Mouse (Mus musculus) MN1 (cell line): ENCODE measurements around the gene Dpp6.

Source experiments
- DNase-seq: peaks from one replicate; pipeline ENCODE4 v3.0.0-alpha.2; 2016; ENCODE audit warnings: low spot score

The Dpp6 gene

DNA sequence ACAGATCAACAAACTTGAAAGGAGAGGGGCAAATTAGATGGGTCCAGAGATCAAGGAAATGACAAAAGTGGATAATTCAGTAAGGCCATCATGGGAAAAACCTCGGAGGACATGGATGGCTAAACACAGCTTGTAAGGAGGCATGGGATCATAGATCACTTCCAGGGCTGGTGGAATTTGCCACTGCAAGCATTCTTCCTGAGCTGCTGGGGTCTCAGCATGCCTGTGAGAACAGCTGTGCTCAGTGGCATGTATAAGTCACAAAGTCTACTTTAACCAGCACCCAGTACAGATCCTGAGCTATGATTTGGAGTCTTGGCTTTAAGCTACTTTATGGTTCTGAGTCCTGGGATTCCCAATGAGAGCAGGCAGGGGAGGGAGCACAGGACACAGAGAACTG lies 246.9 kb downstream of the Dpp6 start:
- DNase-seq, result no peak

DNA sequence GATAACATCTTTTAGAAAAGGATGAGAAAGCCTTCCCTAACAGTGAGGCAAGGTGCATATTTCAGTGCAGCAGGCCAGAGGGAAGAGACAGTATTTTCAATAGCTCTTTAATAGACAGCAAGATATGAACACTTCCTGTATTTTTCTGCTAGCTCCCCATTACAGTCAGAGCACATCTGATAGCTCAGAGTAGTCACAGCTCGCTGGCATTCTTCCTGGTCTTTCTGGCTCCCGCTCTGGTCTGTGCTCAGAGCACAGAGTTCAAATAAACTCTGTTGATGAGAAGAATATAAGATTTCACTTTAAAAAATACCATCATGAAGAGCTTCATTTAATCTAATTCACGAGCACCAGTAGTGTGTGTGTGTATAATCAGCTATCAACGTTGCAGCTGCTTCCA lies 249.8 kb downstream of the Dpp6 start:
- DNase-seq, result no peak

DNA sequence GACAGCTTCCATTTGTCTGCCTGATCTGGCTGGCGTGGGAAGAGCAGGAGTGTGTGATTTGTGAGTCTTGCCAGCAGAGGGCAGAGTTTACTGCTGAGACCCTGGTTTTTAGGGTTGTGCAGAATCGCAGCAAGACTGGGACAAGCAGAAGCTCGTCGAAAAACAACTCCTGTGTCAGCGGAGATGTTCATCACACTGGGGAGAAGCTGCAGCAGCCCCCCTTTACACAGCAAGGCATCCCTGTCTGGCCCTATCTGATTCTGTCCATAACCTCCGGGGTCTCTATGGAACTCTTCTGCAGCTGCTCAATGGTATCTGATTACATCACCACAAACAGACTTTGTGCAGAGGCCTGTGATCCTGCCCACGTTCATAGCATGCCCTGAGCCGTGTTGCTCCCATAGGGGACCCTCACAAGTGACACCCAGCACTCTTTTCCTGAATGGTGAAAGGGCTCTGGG lies 258.2 kb downstream of the Dpp6 start:
- DNase-seq, result no peak

DNA sequence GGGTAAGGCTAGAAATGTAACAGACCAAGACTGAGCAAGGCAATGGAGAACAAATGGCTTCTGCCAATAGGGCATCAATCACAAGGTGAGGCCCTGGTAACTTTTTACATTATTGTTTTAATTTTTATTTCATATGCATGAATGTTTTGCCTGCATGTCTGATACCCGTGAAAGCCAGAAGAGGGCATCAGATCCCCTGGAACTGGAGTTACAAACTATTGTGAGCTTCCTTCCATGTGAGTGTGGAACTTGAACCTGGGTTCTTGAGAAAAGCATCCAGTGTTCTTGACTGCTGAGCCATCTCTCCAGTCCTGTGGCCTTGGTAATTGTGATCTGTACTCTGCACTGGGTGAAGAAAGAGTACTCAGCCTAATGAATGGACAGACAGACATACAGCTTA lies 259.0 kb downstream of the Dpp6 start:
- no peak for DNase-seq

DNA sequence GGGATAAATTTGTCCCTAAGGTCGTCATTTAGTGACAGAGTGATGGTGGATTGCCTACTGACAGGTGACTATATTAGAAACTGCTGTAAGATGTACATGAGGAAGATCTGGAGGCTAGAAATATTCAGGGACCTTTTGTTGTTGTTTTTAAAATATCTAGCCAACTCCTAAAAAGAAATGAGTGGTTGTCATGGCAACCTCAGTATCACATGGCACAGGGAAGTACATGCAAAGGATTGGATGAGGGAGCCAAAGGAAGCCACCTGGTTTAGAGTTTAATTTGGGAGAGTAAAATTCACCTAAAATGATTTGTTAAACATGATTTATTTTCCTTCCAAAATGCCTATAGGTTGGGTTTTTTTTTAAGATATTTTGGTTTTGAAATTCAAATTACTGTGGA lies 260.8 kb downstream of the Dpp6 start:
- DNase-seq, result no peak

DNA sequence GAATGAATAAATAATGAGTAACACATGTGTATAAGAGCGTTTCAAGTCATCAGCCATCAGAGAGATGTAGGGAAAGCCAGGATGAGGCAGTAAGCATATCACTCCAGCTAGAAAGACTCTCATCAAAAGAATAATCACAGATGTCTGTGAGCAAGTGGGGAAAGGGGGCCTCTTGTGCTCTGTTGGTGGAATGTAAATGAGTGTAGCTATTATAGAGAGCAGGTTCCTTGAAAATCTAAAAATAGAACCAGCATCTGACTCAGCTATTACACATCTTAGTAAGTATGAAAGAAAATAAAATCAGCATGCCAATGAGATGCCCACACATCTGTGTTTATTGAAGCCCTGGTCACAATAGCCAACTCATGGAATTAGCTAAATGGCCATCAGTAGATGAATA lies 264.3 kb downstream of the Dpp6 start:
- no peak for DNase-seq

DNA sequence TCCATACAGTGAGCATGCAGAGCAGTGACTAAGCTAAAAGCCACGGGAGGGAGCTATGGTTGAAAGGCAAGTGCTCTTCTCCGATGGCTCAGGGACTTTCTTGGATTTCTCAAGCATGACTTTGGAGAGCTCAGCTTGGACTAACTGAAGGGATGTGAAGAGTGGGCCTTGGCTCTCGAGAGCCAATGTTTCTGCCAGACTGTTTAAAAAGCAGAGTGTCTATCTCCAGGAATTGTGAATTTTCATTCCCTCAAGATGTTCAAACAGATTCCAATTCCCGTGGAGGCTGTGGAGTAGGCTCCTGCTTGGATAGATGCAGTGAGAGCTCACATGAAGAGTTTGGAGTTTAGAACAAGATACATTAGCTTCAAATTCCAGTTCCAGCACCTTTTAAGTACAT lies 266.8 kb downstream of the Dpp6 start:
- no peak for DNase-seq

DNA sequence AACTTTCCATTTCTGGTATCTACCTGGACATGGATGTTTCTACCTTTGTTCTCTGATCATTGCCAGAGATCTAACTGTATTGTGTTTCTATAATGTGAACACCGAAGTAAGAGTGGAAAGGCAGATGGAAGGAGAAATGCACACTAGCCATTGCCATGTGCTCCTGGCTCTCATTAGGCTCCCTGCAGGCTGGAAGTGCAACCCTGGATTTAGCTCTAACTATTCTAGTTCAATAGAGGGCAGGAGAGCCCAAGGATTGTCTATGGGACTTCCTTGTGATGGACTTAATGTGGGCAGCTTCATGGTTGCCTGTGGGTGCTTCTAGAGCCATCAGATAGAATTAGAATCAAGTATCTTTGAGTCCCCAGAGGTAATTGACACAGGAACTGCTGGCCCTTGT lies 291.2 kb downstream of the Dpp6 start:
- DNase-seq, result no peak

DNA sequence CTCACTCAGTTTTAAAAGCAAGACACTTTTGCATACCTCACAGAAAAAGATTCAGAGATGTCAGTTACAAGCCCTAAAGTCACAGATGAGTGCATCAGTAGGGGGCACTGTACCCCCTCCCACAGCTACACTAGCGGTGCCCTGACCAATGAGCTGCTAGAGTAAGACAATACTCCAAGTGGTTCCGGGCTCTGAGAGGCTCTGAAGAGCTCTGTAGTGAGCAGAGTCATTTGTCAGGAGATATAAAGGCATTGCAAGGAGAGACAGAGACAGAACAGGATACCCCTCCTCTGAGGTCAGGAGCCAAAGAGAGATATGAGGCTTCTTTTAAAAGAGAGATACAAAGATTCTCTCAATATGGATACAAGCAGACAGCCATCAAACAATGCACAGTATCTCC lies 305.5 kb downstream of the Dpp6 start:
- no peak for DNase-seq

DNA sequence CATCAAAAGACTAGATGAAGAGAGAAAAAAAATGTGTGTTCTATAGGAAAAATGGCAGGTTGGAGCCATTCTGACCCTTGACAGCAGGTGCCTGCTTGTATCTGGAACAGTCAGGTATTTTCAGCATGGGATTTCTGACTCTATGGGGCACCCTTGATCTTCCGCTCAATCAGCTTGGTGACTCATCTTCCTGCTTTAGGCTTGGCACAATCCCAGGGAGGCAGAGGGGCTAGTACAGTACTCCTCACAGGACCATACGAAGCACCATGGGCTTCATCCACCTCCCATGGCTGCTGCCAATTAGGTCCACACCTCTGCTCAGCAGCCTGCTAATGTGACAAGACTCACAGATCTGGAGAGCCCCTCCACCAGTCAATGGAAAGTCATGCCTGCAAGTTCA lies 305.9 kb downstream of the Dpp6 start:
- DNase-seq, result no peak

DNA sequence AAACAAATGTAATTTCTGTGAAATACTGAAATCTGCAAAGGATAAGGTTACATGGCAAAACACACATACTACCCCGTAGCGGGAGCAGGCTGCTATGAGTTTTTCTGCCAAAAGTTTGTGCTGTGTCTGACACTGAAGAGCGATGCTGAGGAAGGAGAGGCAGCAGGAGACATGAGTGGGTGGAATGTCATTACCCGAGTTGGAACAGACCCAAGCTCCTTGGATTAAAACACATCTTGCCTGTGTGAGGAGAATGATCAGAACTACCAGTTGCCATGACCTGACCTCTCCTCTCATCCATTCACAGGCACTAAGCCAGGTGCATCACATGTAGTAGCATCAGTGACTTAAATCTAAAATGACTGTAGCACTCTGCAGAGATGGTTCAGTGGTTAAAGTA lies 309.0 kb downstream of the Dpp6 start:
- no peak for DNase-seq

DNA sequence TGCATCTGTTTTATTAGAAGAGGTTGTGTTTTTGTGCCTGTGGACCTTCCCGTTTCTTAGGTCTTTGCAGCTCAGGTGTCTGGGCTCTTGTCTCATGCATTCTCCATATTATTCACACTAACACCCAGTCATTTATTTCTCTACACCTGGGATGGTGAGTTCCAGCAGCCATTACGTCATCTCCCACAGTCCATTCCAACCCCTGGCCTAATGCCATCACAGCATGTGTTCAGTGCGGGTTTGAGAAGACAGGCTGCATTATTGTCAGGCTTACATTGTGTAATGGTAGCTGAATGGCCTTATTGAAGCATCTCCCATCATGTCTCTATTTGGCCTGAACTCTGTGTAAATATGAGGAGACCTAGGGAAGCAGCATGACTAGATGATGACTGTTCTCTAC lies 316.2 kb downstream of the Dpp6 start:
- DNase-seq, result no peak

DNA sequence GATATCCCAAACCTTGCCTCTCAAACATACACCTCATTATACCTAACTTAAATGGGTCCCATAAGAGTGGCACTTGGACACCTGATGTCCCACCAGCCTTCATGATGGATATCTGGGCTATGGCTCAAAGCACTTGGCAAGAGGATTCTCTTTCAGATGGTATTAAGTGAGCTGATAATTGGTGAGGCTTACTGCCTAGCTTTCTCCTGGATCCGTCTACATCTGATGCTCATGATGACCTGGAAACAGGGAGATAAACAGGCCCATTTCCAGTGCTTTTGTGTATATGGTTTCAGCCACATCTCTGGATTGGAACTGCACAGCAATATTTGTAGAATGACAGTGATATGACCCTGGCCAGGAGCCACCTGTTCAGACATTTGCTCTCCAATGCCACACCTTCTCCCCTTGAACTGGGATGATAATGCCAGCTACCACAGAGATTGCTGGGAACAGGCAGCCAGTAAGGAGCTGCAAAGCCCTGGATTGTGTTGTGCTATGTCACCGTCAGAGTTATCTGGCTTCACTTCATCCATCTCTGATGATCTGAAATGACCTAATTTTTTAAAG lies 317.5 kb downstream of the Dpp6 start:
- no peak for DNase-seq

DNA sequence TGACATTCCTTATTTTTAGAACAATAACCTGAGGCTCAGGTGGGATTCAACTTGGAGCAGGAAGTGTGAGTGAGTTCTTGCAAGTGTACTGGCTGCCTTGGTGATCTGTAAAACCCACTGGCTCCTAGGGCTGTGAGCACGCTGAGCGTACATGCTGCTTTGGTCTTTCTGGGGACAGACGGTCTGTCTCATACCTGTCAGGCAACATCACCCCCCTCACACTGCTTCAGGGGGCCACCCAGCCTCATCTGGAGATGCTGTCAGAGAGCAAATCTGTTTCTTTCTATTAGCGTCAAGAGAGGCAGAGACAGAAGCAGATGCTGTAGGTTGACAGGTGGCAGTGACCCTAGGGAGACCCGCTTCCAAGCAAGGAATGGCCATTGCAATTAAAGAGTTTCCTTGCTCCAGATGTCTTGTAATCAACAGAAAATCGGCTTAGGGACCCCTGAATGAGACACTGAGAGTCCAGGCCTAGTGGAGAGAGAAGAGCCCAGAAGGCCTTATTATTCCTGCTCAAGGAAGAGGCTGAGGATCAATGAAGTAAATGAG lies 330.5 kb downstream of the Dpp6 start:
- DNase-seq, result no peak

DNA sequence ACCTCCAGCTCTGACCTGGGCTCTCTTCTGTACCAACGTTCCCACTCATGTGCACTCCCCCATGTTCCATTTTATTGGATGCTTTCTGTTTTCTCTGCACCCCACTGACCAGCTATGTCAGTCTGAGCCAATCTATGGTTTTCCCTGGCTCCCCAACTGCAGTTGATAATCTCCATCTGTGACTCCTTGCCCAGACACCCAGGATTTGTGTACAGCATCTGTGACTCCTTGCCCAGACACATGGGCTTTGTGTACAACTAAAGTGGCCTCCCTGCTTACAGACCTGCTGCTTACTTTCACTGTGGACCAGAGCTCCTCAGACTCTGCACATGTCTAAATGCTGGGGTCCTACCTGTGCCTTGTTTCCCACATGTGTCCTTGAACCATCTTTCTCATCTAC lies 334.0 kb downstream of the Dpp6 start:
- no peak for DNase-seq

DNA sequence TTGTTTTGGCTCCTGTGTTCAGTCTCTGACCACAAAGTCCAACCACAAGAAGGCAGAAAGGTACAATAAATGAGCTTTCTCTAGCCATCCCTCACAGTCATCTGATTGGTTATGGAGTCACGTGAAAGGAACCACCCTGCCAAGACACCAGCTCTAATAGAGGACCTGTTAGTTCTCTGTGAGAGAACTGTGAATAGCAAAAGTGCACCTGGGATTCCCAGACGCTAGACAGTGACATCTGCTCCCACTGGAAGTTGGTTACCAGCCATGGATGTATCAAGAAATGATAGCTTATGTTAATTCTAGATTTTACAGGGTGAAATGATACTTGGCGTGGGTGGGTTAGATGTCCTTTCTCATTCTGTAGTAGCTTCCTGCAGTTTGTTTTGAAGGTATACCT lies 338.7 kb downstream of the Dpp6 start:
- DNase-seq, result no peak

DNA sequence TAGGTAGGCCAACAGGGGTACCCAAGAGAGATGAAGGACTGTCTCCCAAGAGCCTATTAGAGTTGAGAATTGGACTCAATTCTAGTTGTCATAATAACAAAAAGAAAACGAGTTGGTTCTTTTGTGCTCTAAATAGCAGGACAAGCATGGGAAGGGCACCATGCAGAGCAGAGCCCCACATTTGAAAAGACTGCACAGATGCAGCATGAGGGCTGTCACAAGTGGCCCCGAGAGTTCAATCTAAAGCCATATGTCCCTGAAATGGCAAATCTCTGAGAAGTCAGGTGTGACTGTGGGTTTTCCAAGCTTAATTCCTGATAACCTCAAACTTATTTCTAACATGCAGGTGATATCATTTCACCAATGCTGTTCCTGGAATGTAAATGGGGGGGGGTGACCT lies 339.4 kb downstream of the Dpp6 start:
- DNase-seq, result no peak

DNA sequence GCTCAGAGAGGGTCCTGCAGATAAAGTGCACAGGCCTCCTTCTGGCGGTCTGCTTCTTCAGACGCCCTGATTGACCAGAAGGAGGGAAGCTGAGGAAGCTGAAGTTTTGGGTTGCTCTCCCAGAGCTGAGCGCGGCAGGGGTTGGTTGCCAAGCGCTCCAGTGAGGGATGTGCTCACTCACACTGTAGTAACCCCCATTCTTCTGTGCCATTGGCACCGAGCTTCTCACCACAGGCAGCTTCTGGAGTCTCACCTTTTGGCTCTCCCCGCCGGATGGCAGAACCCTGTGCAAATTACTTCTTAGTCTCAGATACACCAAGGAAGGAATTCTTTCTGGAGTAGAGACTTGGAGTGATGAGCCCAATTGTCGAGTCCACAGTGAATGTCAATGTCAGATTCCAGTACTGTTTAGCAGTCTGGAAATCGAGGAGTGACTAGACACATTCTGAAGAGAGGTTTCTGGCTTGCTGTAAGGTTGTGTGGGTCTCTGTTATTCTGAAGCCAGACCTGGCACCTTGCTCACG lies 344.2 kb downstream of the Dpp6 start:
- DNase-seq, result no peak

DNA sequence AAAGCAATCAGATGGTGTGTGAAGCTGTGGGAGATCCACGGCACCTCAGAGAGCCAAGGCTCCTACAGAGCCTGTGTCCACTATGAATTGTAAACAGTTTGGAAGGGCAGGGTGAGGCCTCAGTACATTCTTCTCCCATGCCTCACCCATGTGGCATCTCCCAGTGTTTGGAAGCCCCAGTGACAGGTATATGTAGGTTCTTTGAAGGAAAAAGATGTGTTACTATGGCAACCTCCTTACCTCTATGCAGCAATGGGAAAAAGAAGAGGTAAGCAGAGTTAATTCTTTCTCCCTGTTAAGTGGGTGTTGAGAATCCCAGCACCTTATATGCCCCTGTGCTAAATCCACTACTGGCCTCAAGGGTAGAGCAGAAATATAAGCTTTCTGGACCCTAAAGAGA lies 351.5 kb downstream of the Dpp6 start:
- no peak for DNase-seq

DNA sequence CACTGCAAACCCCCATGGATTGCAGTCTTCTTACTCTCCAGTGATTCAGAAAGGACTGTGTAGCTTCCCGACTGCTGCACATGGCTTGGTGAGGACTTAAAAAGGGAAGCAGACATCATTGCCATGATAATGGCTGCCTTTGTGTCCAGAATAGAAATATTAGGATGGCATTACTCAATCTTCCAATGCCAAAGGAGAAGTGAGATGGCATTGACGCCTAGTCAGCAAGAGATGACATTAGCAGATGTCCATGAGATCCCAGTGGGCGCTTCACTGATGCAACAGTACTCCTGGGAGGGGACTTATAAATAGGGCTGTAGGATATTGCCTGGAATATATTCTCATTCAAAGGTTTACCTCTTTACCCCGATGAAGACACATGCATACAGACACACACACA lies 368.0 kb downstream of the Dpp6 start:
- no peak for DNase-seq

DNA sequence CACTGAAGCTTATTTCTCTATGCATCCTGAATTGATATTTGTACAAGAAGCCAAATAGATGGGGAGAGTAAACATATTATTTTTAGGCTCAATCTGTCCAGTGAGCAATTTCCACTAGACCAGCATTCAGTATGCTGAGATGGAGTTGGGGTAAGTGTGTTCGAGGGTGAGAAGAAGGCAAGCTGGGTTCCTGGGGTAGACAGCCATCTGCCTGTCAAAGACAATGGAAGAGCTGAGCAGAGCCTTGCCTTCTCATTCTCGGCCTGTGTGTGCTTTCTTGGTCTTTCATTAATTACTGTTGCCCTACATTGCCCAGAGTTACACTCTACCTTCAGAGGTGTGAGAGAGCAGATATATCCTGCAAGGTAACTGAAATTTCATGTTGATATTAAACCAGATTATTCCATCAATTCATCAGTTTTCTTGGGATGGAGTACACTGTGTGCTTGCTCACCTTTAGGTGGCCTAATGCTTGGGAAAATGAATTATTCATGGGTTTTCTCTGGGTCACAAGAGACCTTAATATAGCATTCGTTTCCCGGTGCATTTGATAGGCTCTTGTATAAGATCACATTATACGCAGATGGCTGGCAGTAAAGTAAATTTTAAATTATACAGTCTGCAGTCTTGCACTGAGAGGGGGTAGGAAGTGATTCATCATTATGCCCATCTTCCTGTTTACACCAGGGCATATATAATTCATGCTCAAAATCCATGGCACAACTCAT lies 374.4 kb downstream of the Dpp6 start:
- DNase-seq, result no peak

DNA sequence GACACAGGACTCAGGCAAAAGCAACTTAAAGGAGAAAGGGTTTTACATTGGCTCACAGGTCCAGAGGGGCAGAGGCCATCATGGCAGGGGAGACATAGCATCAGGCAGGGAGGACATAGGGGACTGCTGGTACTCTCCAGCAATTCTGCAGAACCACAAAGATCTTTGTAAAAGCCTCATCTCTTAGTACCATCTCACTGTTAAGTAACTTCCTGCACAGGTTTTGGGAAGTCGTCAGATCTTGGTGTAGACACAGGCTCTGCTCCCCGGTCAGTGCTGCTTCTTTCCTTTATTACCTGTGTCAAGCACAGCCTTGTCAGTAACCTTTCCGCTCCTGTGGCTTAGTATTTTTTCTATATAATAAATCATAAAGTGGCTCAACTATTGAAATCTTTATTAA lies 377.2 kb downstream of the Dpp6 start:
- no peak for DNase-seq

DNA sequence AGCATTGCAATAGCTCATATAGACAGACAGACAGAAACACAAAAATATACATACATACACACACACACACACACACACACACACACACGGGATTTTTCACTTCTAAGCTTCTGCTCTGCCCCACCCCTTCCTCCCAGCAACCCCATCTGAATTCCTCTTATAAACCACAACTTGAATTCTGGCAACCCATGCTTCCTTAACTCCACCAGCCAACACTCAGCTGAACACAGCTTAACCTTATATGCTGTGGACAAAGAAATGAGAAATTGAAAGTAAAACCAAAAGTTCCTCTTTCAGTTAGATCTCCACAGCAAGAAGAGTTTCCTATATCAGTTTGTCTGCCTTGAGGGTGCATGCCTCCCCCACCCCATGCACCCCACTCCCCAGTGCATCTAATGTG lies 378.0 kb downstream of the Dpp6 start:
- DNase-seq, result no peak
